Mouse (Mus musculus): ENCODE measurements around the gene Tmc8.

DNA sequence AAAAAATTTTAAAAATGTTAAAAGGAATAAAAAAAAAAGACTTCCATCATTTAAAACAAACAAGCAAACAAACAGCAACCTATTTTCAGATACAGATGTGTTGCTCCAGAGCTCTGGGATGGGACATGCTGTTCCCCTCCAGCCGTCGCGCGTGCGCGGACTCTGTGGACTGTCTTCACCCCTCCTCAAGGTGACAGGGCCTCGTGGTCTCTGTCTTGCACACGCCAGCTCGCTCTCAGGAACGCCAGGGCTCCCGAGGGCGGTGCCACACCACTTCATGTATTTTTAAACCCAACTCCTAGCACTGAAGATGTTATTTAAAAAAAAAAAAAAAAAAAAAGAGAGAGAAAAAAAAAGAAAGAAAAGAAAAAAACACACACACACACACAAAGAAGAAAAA is 19.6 kb upstream of the Tmc8 start:
- no peak for TF ChIP-seq CTCF (IDR thresholded peaks at IDR 0.05; ENCODE audit: insufficient read depth, low read length)
- TF ChIP-seq POLR2A (IDR thresholded peaks at IDR 0.05; ENCODE audit: borderline replicate concordance, extremely low read depth, low read depth, low read length), result no peak

All from lung, adult 2 months (tissue).